Mouse (Mus musculus) midbrain, embryonic 10.5 days (tissue): ENCODE results near the gene Hbb-y. TPM values are rescaled to one million over a fixed set of nuclear protein-coding genes. Genes with fewer than 3 reads are reported as not detected.
"Not testable (repeated sequence)": the region's sequence is repeated elsewhere in the genome, so short reads cannot be mapped to it uniquely, and the experiment has no call there.

Source experiments
- DNase-seq: peaks from one replicate; pipeline ENCODE4 v3.0.0-alpha.2; 2017; ENCODE audit warnings: low spot score
- H3K27ac ChIP-seq: fragments of 300-500 bp; sonication (generic); replicated peaks from 2 replicates; pipeline ENCODE4 v1.5.1; 2016; ENCODE audit warnings: mild to moderate bottlenecking
- H3K27me3 ChIP-seq: fragments of 300-500 bp; sonication (generic); 2 replicates; pipeline ENCODE4 v1.6.1; 2016; ENCODE audit warnings: low read depth, mild to moderate bottlenecking; ENCODE audit not compliant: poor library complexity, severe bottlenecking
- H3K36me3 ChIP-seq: fragments of 300-500 bp; sonication (generic); 2 replicates; pipeline ENCODE4 v1.6.1; 2016; ENCODE audit warnings: mild to moderate bottlenecking, moderate library complexity
- H3K4me1 ChIP-seq: fragments of 300-500 bp; sonication (generic); 2 replicates; pipeline ENCODE4 v1.6.1; 2016
- H3K4me3 ChIP-seq: fragments of 300-500 bp; sonication (generic); 2 replicates; pipeline ENCODE4 v1.5.1; 2016; ENCODE audit warnings: mild to moderate bottlenecking, moderate library complexity
- H3K9me3 ChIP-seq: fragments of 300-500 bp; sonication (generic); replicated peaks from 2 replicates; pipeline ENCODE4 v1.6.1; 2016; ENCODE audit warnings: mild to moderate bottlenecking
- WGBS: fragments of 180-500 bp; shearing (Covaris S2); methylation state at CpG from one replicate; pipeline ENCODE4 v1.1.7; 2016; 5-methylcytosine and 5-hydroxymethylcytosine counted together
- polyA plus RNA-seq: library from polyadenylated mRNA; unstranded; fragments of >200 nt; fragmentation: Nextera tagmentation; extraction: Ambion mirVana; gene quantifications from 2 replicates; pipeline ENCODE4 v1.2.1, GENCODE M21; 2016

Hbb-y gene
- polyA plus RNA-seq, 1 experiment from 2014 or later = 8,555 TPM

GRCm38 (mm10) chr7:103810296-103810695, 42.7 kb downstream of the Hbb-y start:
- Histone ChIP-seq H3K27ac (no peak overlapping the region), H3K27me3 (no peaks in the 10 kb centered on the region), H3K4me3 (no peak overlapping the region), H3K4me1 (no peaks in the 10 kb centered on the region), H3K36me3 (no peaks in the 10 kb centered on the region), H3K9me3 (no peaks in the 10 kb centered on the region)
- no peak for DNase-seq
- 90% methylated on average over 1 of the region's 1 CpGs for WGBS

- H3K4me3 ChIP-seq = no peak overlapping the region
- H3K27ac ChIP-seq = no peak overlapping the region
- DNase-seq = no peak
- no peaks in the 10 kb centered on the region for H3K36me3 ChIP-seq
- H3K4me1 ChIP-seq = no peaks in the 10 kb centered on the region
- no peaks in the 10 kb centered on the region for H3K27me3 ChIP-seq
- WGBS = 72% methylated on average over 1 of the region's 1 CpGs
- no peaks in the 10 kb centered on the region for H3K9me3 ChIP-seq
Observed at GRCm38 (mm10) chr7:103809801-103810155, 43.2 kb downstream of the Hbb-y start.

GRCm38 (mm10) chr7:103808971-103809800, 43.8 kb downstream of the Hbb-y start:
- H3K4me1 ChIP-seq = no peaks in the 10 kb centered on the region
- no peak for DNase-seq
- no peaks in the 10 kb centered on the region for H3K27me3 ChIP-seq
- H3K9me3 ChIP-seq = no peaks in the 10 kb centered on the region
- WGBS = 76% methylated on average over 5 of the region's 5 CpGs
- H3K36me3 ChIP-seq = no peaks in the 10 kb centered on the region
- no peak overlapping the region for H3K27ac ChIP-seq
- H3K4me3 ChIP-seq = no peak overlapping the region

GRCm38 (mm10) chr7:103808120-103808519, 44.9 kb downstream of the Hbb-y start:
- not testable (repeated sequence) for H3K9me3 ChIP-seq, H3K27ac ChIP-seq, H3K4me3 ChIP-seq, H3K36me3 ChIP-seq, H3K27me3 ChIP-seq, DNase-seq, H3K4me1 ChIP-seq
- 75% methylated on average over 2 of the region's 2 CpGs for WGBS

GRCm38 (mm10) chr7:103806856-103807255, 46.2 kb downstream of the Hbb-y start:
- Histone ChIP-seq H3K27ac (no peak overlapping the region), H3K4me1 (no peaks in the 10 kb centered on the region), H3K36me3 (no peaks in the 10 kb centered on the region), H3K27me3 (no peaks in the 10 kb centered on the region), H3K4me3 (no peak overlapping the region), H3K9me3 (no peaks in the 10 kb centered on the region)
- peak; percentile 13 for DNase-seq
- WGBS = 76% methylated on average over 1 of the region's 1 CpGs

Other genes starting within 250 kb of the Hbb-y start
- gene Olfr620, start 240.7 kb downstream of the Hbb-y start, polyA plus RNA-seq = not detected in 2 replicates
- not detected in 2 replicates for gene Olfr622, start 210.5 kb downstream of the Hbb-y start, polyA plus RNA-seq
- gene Olfr623, start 189.5 kb downstream of the Hbb-y start, polyA plus RNA-seq = not detected in 2 replicates
- gene Olfr624, start 182.0 kb downstream of the Hbb-y start, polyA plus RNA-seq = 0.02 TPM in 2 replicates
- gene Olfr625-ps1, start 170.5 kb downstream of the Hbb-y start, polyA plus RNA-seq = not detected in 2 replicates
- gene Olfr243, start 138.5 kb downstream of the Hbb-y start, polyA plus RNA-seq = not detected in 2 replicates
- not detected in 2 replicates for gene Olfr628, start 122.8 kb downstream of the Hbb-y start, polyA plus RNA-seq
- gene Olfr629, start 108.3 kb downstream of the Hbb-y start, polyA plus RNA-seq = not detected in 2 replicates
- not detected in 2 replicates for gene Olfr630, start 95.9 kb downstream of the Hbb-y start, polyA plus RNA-seq
- not detected in 2 replicates for gene Olfr69, start 81.6 kb downstream of the Hbb-y start, polyA plus RNA-seq
- gene Olfr68, start 73.5 kb downstream of the Hbb-y start, polyA plus RNA-seq = not detected in 2 replicates
- not detected in 2 replicates for gene Olfr67, start 61.4 kb downstream of the Hbb-y start, polyA plus RNA-seq
- 191 and 345 TPM in 2 replicates for gene Hbb-bt, start 39.2 kb downstream of the Hbb-y start, polyA plus RNA-seq
- 74.3 and 117 TPM in 2 replicates for gene Hbb-bs, start 25.1 kb downstream of the Hbb-y start, polyA plus RNA-seq
- gene Hbb-bh2, start 12.7 kb downstream of the Hbb-y start, polyA plus RNA-seq = 0.23 TPM in 1 of 2 replicates, not detected in the other
- gene Hbb-bh1, start 10.1 kb downstream of the Hbb-y start, polyA plus RNA-seq = 3,029 and 4,275 TPM in 2 replicates
- not detected in 2 replicates for gene Olfr66, start 33.0 kb upstream of the Hbb-y start, polyA plus RNA-seq
- gene Olfr64, start 41.3 kb upstream of the Hbb-y start, polyA plus RNA-seq = not detected in 2 replicates
- gene Olfr65, start 50.3 kb upstream of the Hbb-y start, polyA plus RNA-seq = not detected in 2 replicates
- not detected in 2 replicates for gene Olfr631, start 75.6 kb upstream of the Hbb-y start, polyA plus RNA-seq
- not detected in 2 replicates for gene Olfr632, start 81.1 kb upstream of the Hbb-y start, polyA plus RNA-seq
- not detected in 2 replicates for gene Olfr633, start 91.2 kb upstream of the Hbb-y start, polyA plus RNA-seq
- 0.01 and 0.04 TPM in 2 replicates for gene Olfr635, start 117.9 kb upstream of the Hbb-y start, polyA plus RNA-seq
- gene Olfr638, start 145.5 kb upstream of the Hbb-y start, polyA plus RNA-seq = not detected in 2 replicates
- not detected in 2 replicates for gene Olfr639, start 164.1 kb upstream of the Hbb-y start, polyA plus RNA-seq
- gene Olfr640, start 172.4 kb upstream of the Hbb-y start, polyA plus RNA-seq = not detected in 2 replicates
- gene Olfr641, start 182.2 kb upstream of the Hbb-y start, polyA plus RNA-seq = not detected in 2 replicates
- not detected in 2 replicates for gene Olfr642, start 199.4 kb upstream of the Hbb-y start, polyA plus RNA-seq
- gene 4930516K23Rik, start 208.2 kb upstream of the Hbb-y start, polyA plus RNA-seq = not detected in 2 replicates
- gene Olfr644, start 218.7 kb upstream of the Hbb-y start, polyA plus RNA-seq = not detected in 2 replicates
- gene Olfr645, start 232.2 kb upstream of the Hbb-y start, polyA plus RNA-seq = not detected in 2 replicates